Mouse (Mus musculus) 3T3-L1 (cell line): ENCODE measurements around the gene Tmem198.

Experiments used
- DNase-seq: peaks from one replicate; pipeline ENCODE4 v3.0.0-alpha.2; 2015; ENCODE audit warnings: low read depth, low spot score

The Tmem198 gene

GRCm38 (mm10) chr1:75455433-75455832 lies 23.9 kb upstream of the Tmem198 start:
- DNase-seq: peak; percentile 39

- DNase-seq: no peak
Observed at GRCm38 (mm10) chr1:75455948-75456347, 23.4 kb upstream of the Tmem198 start.

GRCm38 (mm10) chr1:75456746-75457564 lies 22.4 kb upstream of the Tmem198 start:
- DNase-seq: no peak

- peak; percentile 48 for DNase-seq
Observed at GRCm38 (mm10) chr1:75457710-75458024, 21.7 kb upstream of the Tmem198 start.

GRCm38 (mm10) chr1:75458025-75458788 lies 21.1 kb upstream of the Tmem198 start:
- DNase-seq: peak; percentile 50

GRCm38 (mm10) chr1:75458789-75459684 lies 20.3 kb upstream of the Tmem198 start:
- DNase-seq: no peak

- DNase-seq: no peak
Observed at GRCm38 (mm10) chr1:75460297-75460696, 19.0 kb upstream of the Tmem198 start.

GRCm38 (mm10) chr1:75462636-75463035 lies 16.7 kb upstream of the Tmem198 start:
- DNase-seq: no peak

- DNase-seq: no peak
Observed at GRCm38 (mm10) chr1:75463652-75464204, 15.6 kb upstream of the Tmem198 start.

- DNase-seq: peak; percentile 88
Observed at GRCm38 (mm10) chr1:75467215-75467927, 12.0 kb upstream of the Tmem198 start.

- no peak for DNase-seq
Observed at GRCm38 (mm10) chr1:75469287-75469825, 10.0 kb upstream of the Tmem198 start.

- DNase-seq: no peak
Observed at GRCm38 (mm10) chr1:75476441-75476840, 2.9 kb upstream of the Tmem198 start.

GRCm38 (mm10) chr1:75477264-75477965 lies 1.9 kb upstream of the Tmem198 start:
- peak; percentile 77 for DNase-seq

- DNase-seq: peak; percentile 54
Observed at GRCm38 (mm10) chr1:75477966-75478290, 1.4 kb upstream of the Tmem198 start.

- DNase-seq: peak; percentile 69
Observed at GRCm38 (mm10) chr1:75478497-75478896, 835 bp upstream of the Tmem198 start.

- DNase-seq: no peak
Observed at GRCm38 (mm10) chr1:75479635-75479989, 280 bp downstream of the Tmem198 start.

GRCm38 (mm10) chr1:75480036-75480435 lies 704 bp downstream of the Tmem198 start:
- DNase-seq: no peak

- DNase-seq: no peak
Observed at GRCm38 (mm10) chr1:75480735-75481134, 1.4 kb downstream of the Tmem198 start.

- no peak for DNase-seq
Observed at GRCm38 (mm10) chr1:75486561-75486960, 7.2 kb downstream of the Tmem198 start.

- DNase-seq: no peak
Observed at GRCm38 (mm10) chr1:75487040-75487404, 7.7 kb downstream of the Tmem198 start.
